Mouse (Mus musculus) hindbrain, embryonic 15.5 days (tissue): Measurements from ENCODE around the gene Aldh3b1. TPM values are rescaled to one million over a fixed set of nuclear protein-coding genes. Genes with fewer than 3 reads are reported as not detected.

Experiments used
- polyA plus RNA-seq: library from polyadenylated mRNA; unstranded; fragments of >200 nt; fragmentation: Nextera tagmentation; extraction: Ambion mirVana; gene quantifications from 2 replicates; pipeline ENCODE4 v1.2.1, GENCODE M21; 2015

Gene Aldh3b1
- polyA plus RNA-seq, 1 experiment from 2014 or later: 2.7 TPM

Other genes starting within 250 kb of the Aldh3b1 start
- 1.4 TPM in 2 replicates for gene Lrp5, start 243.2 kb downstream of the Aldh3b1 start, polyA plus RNA-seq
- 39.3 and 41.4 TPM in 2 replicates for gene 1810055G02Rik, start 221.5 kb downstream of the Aldh3b1 start, polyA plus RNA-seq
- 44.9 and 49.3 TPM in 2 replicates for gene Kmt5b, start 162.4 kb downstream of the Aldh3b1 start, polyA plus RNA-seq
- 64.6 and 66.6 TPM in 2 replicates for gene Chka, start 78.0 kb downstream of the Aldh3b1 start, polyA plus RNA-seq
- 16.4 and 16.8 TPM in 2 replicates for gene Tcirg1, start 22.7 kb downstream of the Aldh3b1 start, polyA plus RNA-seq
- gene Ndufs8, start 17.0 kb downstream of the Aldh3b1 start, polyA plus RNA-seq: 280 and 290 TPM in 2 replicates
- 11.9 and 14.0 TPM in 2 replicates for gene Unc93b1, start 5.4 kb upstream of the Aldh3b1 start, polyA plus RNA-seq
- gene Aldh3b3, start 28.8 kb upstream of the Aldh3b1 start, polyA plus RNA-seq: not detected in 2 replicates
- gene Aldh3b2, start 42.5 kb upstream of the Aldh3b1 start, polyA plus RNA-seq: 0.18 and 0.27 TPM in 2 replicates
- gene Acy3, start 56.8 kb upstream of the Aldh3b1 start, polyA plus RNA-seq: 2.5 and 3.0 TPM in 2 replicates
- gene Tbx10, start 62.9 kb upstream of the Aldh3b1 start, polyA plus RNA-seq: 0.31 and 0.40 TPM in 2 replicates
- gene Nudt8, start 70.8 kb upstream of the Aldh3b1 start, polyA plus RNA-seq: 25.8 and 26.5 TPM in 2 replicates
- gene Gm49405, start 70.8 kb upstream of the Aldh3b1 start, polyA plus RNA-seq: 5.1 and 5.5 TPM in 2 replicates
- gene Doc2g, start 73.5 kb upstream of the Aldh3b1 start, polyA plus RNA-seq: 5.9 and 6.4 TPM in 2 replicates
- 244 and 247 TPM in 2 replicates for gene Ndufv1, start 83.0 kb upstream of the Aldh3b1 start, polyA plus RNA-seq
- gene Gstp1, start 108.2 kb upstream of the Aldh3b1 start, polyA plus RNA-seq: 534 and 573 TPM in 2 replicates
- 0.60 and 2.2 TPM in 2 replicates for gene Gstp2, start 116.2 kb upstream of the Aldh3b1 start, polyA plus RNA-seq
- gene Gstp3, start 129.8 kb upstream of the Aldh3b1 start, polyA plus RNA-seq: not detected in 2 replicates
- not detected in 2 replicates for gene Cabp2, start 151.8 kb upstream of the Aldh3b1 start, polyA plus RNA-seq
- gene Cdk2ap2, start 167.4 kb upstream of the Aldh3b1 start, polyA plus RNA-seq: 82.5 and 92.5 TPM in 2 replicates
- gene Pitpnm1, start 170.2 kb upstream of the Aldh3b1 start, polyA plus RNA-seq: 74.3 and 81.1 TPM in 2 replicates
- 102 and 104 TPM in 2 replicates for gene Aip, start 196.1 kb upstream of the Aldh3b1 start, polyA plus RNA-seq
- 0.04 and 0.05 TPM in 2 replicates for gene Gpr152, start 210.0 kb upstream of the Aldh3b1 start, polyA plus RNA-seq
- 0.21 and 0.26 TPM in 2 replicates for gene Cabp4, start 214.2 kb upstream of the Aldh3b1 start, polyA plus RNA-seq
- 119 and 121 TPM in 2 replicates for gene Coro1b, start 218.8 kb upstream of the Aldh3b1 start, polyA plus RNA-seq
- gene Ptprcap, start 223.8 kb upstream of the Aldh3b1 start, polyA plus RNA-seq: 0.26 and 0.83 TPM in 2 replicates
- gene Rps6kb2, start 233.5 kb upstream of the Aldh3b1 start, polyA plus RNA-seq: 47.8 and 56.7 TPM in 2 replicates
- 5.6 and 6.1 TPM in 2 replicates for gene Carns1, start 245.7 kb upstream of the Aldh3b1 start, polyA plus RNA-seq